Mouse (Mus musculus): ENCODE data around the gene C1s2. TPM values are rescaled to one million over a fixed set of nuclear protein-coding genes. Genes with fewer than 3 reads are reported as not detected.
"Not testable (repeated sequence)": the region's sequence is repeated elsewhere in the genome, so short reads cannot be mapped to it uniquely, and the experiment has no call there.

Gene C1s2
- 0.19 and 0.32 TPM in 2 replicates for polyA plus RNA-seq (2012; rRNA removed)

DNA sequence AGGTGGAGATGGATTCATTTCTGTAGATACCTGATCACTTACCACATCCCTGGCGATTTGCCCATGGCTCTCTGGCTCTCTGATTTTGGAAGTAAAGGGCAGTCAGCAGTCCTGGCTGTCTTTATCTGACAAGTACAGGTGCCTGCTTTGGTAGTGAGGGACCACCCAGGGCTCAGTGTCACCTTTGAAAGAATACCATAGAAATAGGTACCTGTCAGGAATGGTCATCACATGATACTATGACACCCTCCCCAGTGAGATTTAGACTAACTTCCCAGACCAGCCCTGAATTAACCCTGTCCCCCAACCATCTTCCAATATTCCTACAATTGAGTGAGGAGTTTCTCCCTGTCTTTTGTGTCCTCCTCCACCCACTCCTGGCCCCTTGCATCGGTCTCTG, at the start of gene C1s2:
C1s2 (minus strand) TSS at position 101 of the 400 bp plus-strand sequence.
- not testable (repeated sequence) for H3K36me3 ChIP-seq (ENCODE audit: control insufficient read depth, insufficient read depth, low read length); H3K27me3 ChIP-seq (ENCODE audit: control insufficient read depth, insufficient read depth, low read length); H3K27ac ChIP-seq (ENCODE audit: control insufficient read depth, insufficient read depth, low read depth, low read length); H3K4me1 ChIP-seq (ENCODE audit: control insufficient read depth, insufficient read depth, low read length); H3K4me3 ChIP-seq (ENCODE audit: control insufficient read depth, low read depth, low read length)

GRCm38 (mm10) chr6:124683591-124684417, 47.9 kb upstream of the C1s2 start:
- H3K4me3 ChIP-seq (ENCODE audit: control insufficient read depth, low read depth, low read length) = no peak overlapping the region
- no peak for TF ChIP-seq POLR2A (IDR thresholded peaks at IDR 0.05; ENCODE audit: control insufficient read depth, low read depth, low read length)
- no peak for TF ChIP-seq CTCF (IDR thresholded peaks at IDR 0.05; ENCODE audit: control insufficient read depth, insufficient read depth, insufficient replicate concordance, low read depth, low read length)
- H3K27me3 ChIP-seq (ENCODE audit: control insufficient read depth, insufficient read depth, low read length) = no peaks in the 10 kb centered on the region
- no peaks in the 10 kb centered on the region for H3K4me1 ChIP-seq (ENCODE audit: control insufficient read depth, insufficient read depth, low read length)
- no peaks in the 10 kb centered on the region for H3K36me3 ChIP-seq (ENCODE audit: control insufficient read depth, insufficient read depth, low read length)
- H3K27ac ChIP-seq (ENCODE audit: control insufficient read depth, insufficient read depth, low read depth, low read length) = no peak overlapping the region

DNA sequence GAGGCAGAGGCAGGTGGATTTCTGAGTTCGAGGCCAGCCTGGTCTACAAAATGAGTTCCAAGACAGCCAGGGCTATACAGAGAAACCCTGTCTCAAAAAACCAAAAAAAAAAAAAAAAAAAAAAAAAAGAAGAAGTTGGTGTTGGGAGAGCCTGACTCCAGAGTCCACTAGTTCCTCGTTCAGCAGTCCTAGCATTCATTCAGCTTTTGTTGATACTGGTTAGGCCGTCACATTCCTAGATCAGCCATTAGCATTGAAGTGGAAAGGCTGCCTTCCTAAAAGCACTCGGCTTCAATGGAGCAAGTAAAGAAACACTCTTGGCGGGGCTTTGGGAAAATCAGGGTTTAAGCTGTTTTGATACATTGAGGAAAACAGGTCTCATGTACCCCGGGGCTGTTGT, 46.4 kb upstream of the C1s2 start:
- not testable (repeated sequence) for H3K27me3 ChIP-seq (ENCODE audit: control insufficient read depth, insufficient read depth, low read length); H3K27ac ChIP-seq (ENCODE audit: control insufficient read depth, insufficient read depth, low read depth, low read length); H3K4me1 ChIP-seq (ENCODE audit: control insufficient read depth, insufficient read depth, low read length); H3K36me3 ChIP-seq (ENCODE audit: control insufficient read depth, insufficient read depth, low read length); H3K4me3 ChIP-seq (ENCODE audit: control insufficient read depth, low read depth, low read length)

GRCm38 (mm10) chr6:124679486-124679885, 43.6 kb upstream of the C1s2 start:
- H3K36me3 ChIP-seq (ENCODE audit: control insufficient read depth, insufficient read depth, low read length) = no peaks in the 10 kb centered on the region
- no peak for TF ChIP-seq CTCF (IDR thresholded peaks at IDR 0.05; ENCODE audit: control insufficient read depth, insufficient read depth, insufficient replicate concordance, low read depth, low read length)
- TF ChIP-seq POLR2A (IDR thresholded peaks at IDR 0.05; ENCODE audit: control insufficient read depth, low read depth, low read length) = no peak
- no peak overlapping the region for H3K4me3 ChIP-seq (ENCODE audit: control insufficient read depth, low read depth, low read length)
- H3K4me1 ChIP-seq (ENCODE audit: control insufficient read depth, insufficient read depth, low read length) = no peaks in the 10 kb centered on the region; the same call in 1 of the 2 replicates
- no peaks in the 10 kb centered on the region for H3K27me3 ChIP-seq (ENCODE audit: control insufficient read depth, insufficient read depth, low read length)
- no peak overlapping the region for H3K27ac ChIP-seq (ENCODE audit: control insufficient read depth, insufficient read depth, low read depth, low read length)

DNA sequence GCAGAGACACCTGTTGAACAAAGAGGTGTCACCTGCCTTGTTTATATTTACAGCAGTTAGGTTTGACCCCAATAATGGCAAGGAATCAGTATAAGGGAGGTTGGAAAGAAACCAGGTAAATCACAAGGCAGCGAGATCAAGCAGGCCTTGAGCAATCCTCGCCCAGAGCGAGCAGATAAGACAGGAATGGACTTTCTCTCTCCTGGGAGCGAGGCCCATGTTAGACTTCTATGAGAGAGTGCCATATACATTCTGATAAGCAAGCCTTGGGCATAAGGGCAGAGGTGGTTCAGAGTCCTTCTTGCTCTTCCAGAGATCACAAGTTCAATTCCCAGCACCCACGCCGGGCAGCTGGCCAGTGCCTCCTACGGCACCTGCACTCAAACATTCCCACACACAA, 42.9 kb upstream of the C1s2 start:
- H3K27ac ChIP-seq (ENCODE audit: control insufficient read depth, insufficient read depth, low read depth, low read length) = no peak overlapping the region
- H3K4me1 ChIP-seq (ENCODE audit: control insufficient read depth, insufficient read depth, low read length) = no peaks in the 10 kb centered on the region; the same call in 1 of the 2 replicates
- TF ChIP-seq CTCF (IDR thresholded peaks at IDR 0.05; ENCODE audit: control insufficient read depth, insufficient read depth, insufficient replicate concordance, low read depth, low read length) (no peak), POLR2A (IDR thresholded peaks at IDR 0.05; ENCODE audit: control insufficient read depth, low read depth, low read length) (no peak)
- H3K27me3 ChIP-seq (ENCODE audit: control insufficient read depth, insufficient read depth, low read length) = no peaks in the 10 kb centered on the region
- H3K4me3 ChIP-seq (ENCODE audit: control insufficient read depth, low read depth, low read length) = no peak overlapping the region
- no peaks in the 10 kb centered on the region for H3K36me3 ChIP-seq (ENCODE audit: control insufficient read depth, insufficient read depth, low read length)

- H3K4me3 ChIP-seq (ENCODE audit: control insufficient read depth, low read depth, low read length) = no peak overlapping the region
- H3K27ac ChIP-seq (ENCODE audit: control insufficient read depth, insufficient read depth, low read depth, low read length) = no peak overlapping the region
- TF ChIP-seq CTCF (IDR thresholded peaks at IDR 0.05; ENCODE audit: control insufficient read depth, insufficient read depth, insufficient replicate concordance, low read depth, low read length) (no peak), POLR2A (IDR thresholded peaks at IDR 0.05; ENCODE audit: control insufficient read depth, low read depth, low read length) (no peak)
- H3K4me1 ChIP-seq (ENCODE audit: control insufficient read depth, insufficient read depth, low read length) = no peaks in the 10 kb centered on the region; the same call in 1 of the 2 replicates
- H3K27me3 ChIP-seq (ENCODE audit: control insufficient read depth, insufficient read depth, low read length) = no peaks in the 10 kb centered on the region
- H3K36me3 ChIP-seq (ENCODE audit: control insufficient read depth, insufficient read depth, low read length) = no peaks in the 10 kb centered on the region
Measured at GRCm38 (mm10) chr6:124676171-124676570, 40.3 kb upstream of the C1s2 start.

- no peaks in the 10 kb centered on the region for H3K27me3 ChIP-seq (ENCODE audit: control insufficient read depth, insufficient read depth, low read length)
- H3K4me1 ChIP-seq (ENCODE audit: control insufficient read depth, insufficient read depth, low read length) = no peaks in the 10 kb centered on the region; the same call in 1 of the 2 replicates
- no peak overlapping the region for H3K4me3 ChIP-seq (ENCODE audit: control insufficient read depth, low read depth, low read length)
- no peak for TF ChIP-seq POLR2A (IDR thresholded peaks at IDR 0.05; ENCODE audit: control insufficient read depth, low read depth, low read length)
- TF ChIP-seq CTCF (IDR thresholded peaks at IDR 0.05; ENCODE audit: control insufficient read depth, insufficient read depth, insufficient replicate concordance, low read depth, low read length) = no peak
- H3K27ac ChIP-seq (ENCODE audit: control insufficient read depth, insufficient read depth, low read depth, low read length) = no peak overlapping the region
- no peaks in the 10 kb centered on the region for H3K36me3 ChIP-seq (ENCODE audit: control insufficient read depth, insufficient read depth, low read length)
Measured at GRCm38 (mm10) chr6:124674591-124674990, 38.7 kb upstream of the C1s2 start.

DNA sequence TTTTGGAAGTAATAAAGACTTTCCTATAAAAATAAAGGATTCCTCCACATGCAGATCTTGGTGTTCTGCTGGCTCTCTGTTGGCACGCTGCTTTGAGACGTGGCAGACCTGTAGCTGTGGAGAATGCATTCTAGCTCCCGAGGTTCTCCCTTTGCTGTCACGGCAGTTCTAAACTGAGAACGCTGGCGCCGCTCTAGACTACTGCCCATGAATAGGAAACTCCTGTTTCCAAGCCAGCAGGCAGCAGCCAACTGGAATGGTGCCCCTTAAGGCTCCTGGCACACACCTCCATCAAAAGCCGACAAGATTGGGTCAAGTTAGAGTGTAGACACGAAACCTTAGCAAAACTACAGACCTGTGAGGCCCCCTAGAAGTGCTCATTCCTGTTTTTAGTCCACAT, 37.7 kb upstream of the C1s2 start:
- Histone ChIP-seq H3K27ac (ENCODE audit: control insufficient read depth, insufficient read depth, low read depth, low read length) (no peak overlapping the region), H3K36me3 (ENCODE audit: control insufficient read depth, insufficient read depth, low read length) (no peaks in the 10 kb centered on the region), H3K4me1 (ENCODE audit: control insufficient read depth, insufficient read depth, low read length) (no peaks in the 10 kb centered on the region; the same call in 1 of the 2 replicates), H3K4me3 (ENCODE audit: control insufficient read depth, low read depth, low read length) (no peak overlapping the region), H3K27me3 (ENCODE audit: control insufficient read depth, insufficient read depth, low read length) (no peaks in the 10 kb centered on the region)
- no peak for TF ChIP-seq CTCF (IDR thresholded peaks at IDR 0.05; ENCODE audit: control insufficient read depth, insufficient read depth, insufficient replicate concordance, low read depth, low read length)
- no peak for TF ChIP-seq POLR2A (IDR thresholded peaks at IDR 0.05; ENCODE audit: control insufficient read depth, low read depth, low read length)
